Mouse (Mus musculus) erythroblast, embryonic 14.5 days (primary cell): ENCODE measurements around the gene Mbtd1.

Source experiments
- GATA1 ChIP-seq: IDR thresholded peaks from 2 replicates; pipeline ENCODE4 v1.6.1; 2012; ENCODE audit warnings: low read length, inconsistent platforms, mixed read lengths
- TAL1 ChIP-seq: IDR thresholded peaks from 3 replicates; pipeline ENCODE4 v1.6.1; 2012; ENCODE audit warnings: low read length, inconsistent platforms, mixed read lengths

DNA sequence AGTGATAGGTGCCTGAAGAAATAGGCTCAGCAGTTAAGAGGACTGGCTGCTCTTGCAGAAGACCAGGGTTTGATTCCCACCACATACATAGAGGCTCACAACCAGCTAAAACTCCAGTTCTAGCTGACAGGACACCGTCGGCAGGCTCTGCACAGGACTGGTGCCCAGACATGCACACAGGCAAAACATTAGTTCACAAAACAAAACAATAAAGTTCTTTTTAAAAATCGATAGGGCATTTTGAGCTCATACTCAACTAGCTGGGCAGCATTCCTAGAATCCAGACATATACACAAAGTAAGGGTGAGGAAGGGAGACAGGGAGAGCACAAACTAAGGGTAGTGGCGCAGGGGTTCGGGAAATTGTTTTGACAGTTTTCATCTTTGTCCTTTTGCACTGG, 108.9 kb downstream of the Mbtd1 start:
- TF ChIP-seq TAL1 (no peak), GATA1 (no peak)
